Mouse (Mus musculus) liver, postnatal 0 days (tissue): ENCODE data around the gene Krtap5-2. TPM values are rescaled to one million over a fixed set of nuclear protein-coding genes. Genes with fewer than 3 reads are reported as not detected.
"Not testable (repeated sequence)": the region's sequence is repeated elsewhere in the genome, so short reads cannot be mapped to it uniquely, and the experiment has no call there.

Experiments used
- ATAC-seq: fragments of 200-750 bp; cut with Nextera tagmentation; 2 replicates; pipeline ENCODE4 v1.8.0; 2017; ENCODE audit warnings: mild to moderate bottlenecking, moderate library complexity
- DNase-seq: peaks from one replicate; pipeline ENCODE4 v3.0.0-alpha.2; 2016
- H3K27ac ChIP-seq: fragments of 300-500 bp; sonication (generic); 2 replicates; pipeline ENCODE4 v1.5.1; 2014; ENCODE audit warnings: antibody characterized with exemption, moderate library complexity, mild to moderate bottlenecking, low read depth
- H3K27me3 ChIP-seq: fragments of 300-500 bp; sonication (generic); 2 replicates; pipeline ENCODE4 v1.6.1; 2014; ENCODE audit warnings: low read length, control low read depth, mixed read lengths; ENCODE audit not compliant: insufficient read depth
- H3K36me3 ChIP-seq: fragments of 300-500 bp; sonication (generic); replicated peaks from 2 replicates; pipeline ENCODE4 v1.6.1; 2014; ENCODE audit warnings: mild to moderate bottlenecking, control low read depth, low read length, moderate library complexity, mixed read lengths; ENCODE audit not compliant: insufficient read depth
- H3K4me1 ChIP-seq: fragments of 300-500 bp; sonication (generic); 2 replicates; pipeline ENCODE4 v1.6.1; 2014; ENCODE audit warnings: antibody characterized with exemption, mild to moderate bottlenecking, control low read depth; ENCODE audit not compliant: insufficient read depth
- H3K4me2 ChIP-seq: fragments of 300-500 bp; sonication (generic); 2 replicates; pipeline ENCODE4 v1.6.1; 2014; ENCODE audit warnings: low read depth, mild to moderate bottlenecking, low read length, moderate library complexity, mixed read lengths
- H3K4me3 ChIP-seq: fragments of 300-500 bp; sonication (generic); 2 replicates; pipeline ENCODE4 v1.5.1; 2014; ENCODE audit warnings: low read depth, low read length
- H3K9ac ChIP-seq: fragments of 300-500 bp; sonication (generic); replicated peaks from 2 replicates; pipeline ENCODE4 v1.6.1; 2014; ENCODE audit warnings: mild to moderate bottlenecking, moderate library complexity
- H3K9me3 ChIP-seq: fragments of 300-500 bp; sonication (generic); 2 replicates; pipeline ENCODE4 v1.6.1; 2016; ENCODE audit warnings: mild to moderate bottlenecking, control low read depth, low read length, mixed read lengths
- CTCF ChIP-seq: sonication (generic); IDR thresholded peaks from 2 replicates; pipeline ENCODE4 v1.5.1; 2016; ENCODE audit warnings: antibody characterized with exemption, low read depth
- EP300 ChIP-seq: IDR thresholded peaks from 2 replicates; pipeline ENCODE4 v1.6.1; 2016; ENCODE audit warnings: antibody characterized with exemption, low read depth, mild to moderate bottlenecking
- WGBS: fragments of 180-500 bp; shearing (Covaris S2); extraction: QIAGEN DNeasy Blood & Tissue Kit; methylation state at CpG from one replicate; pipeline ENCODE4 v1.1.7; 2014; ENCODE audit not compliant: insufficient replicate concordance; 5-methylcytosine and 5-hydroxymethylcytosine counted together
- polyA plus RNA-seq: library from polyadenylated mRNA; unstranded; fragments of >200 nt; fragmentation: Nextera tagmentation; extraction: Ambion mirVana; gene quantifications from 2 replicates; pipeline ENCODE4 v1.2.1, GENCODE M21; 2015

The Krtap5-2 gene
- polyA plus RNA-seq, 1 experiment from 2014 or later: not detected

- DNase-seq (no peak), ATAC-seq (no peak)
- Histone ChIP-seq H3K9me3 (no peaks in the 10 kb centered on the region), H3K36me3 (no peaks in the 10 kb centered on the region), H3K9ac (no peak overlapping the region), H3K27me3 (no peaks in the 10 kb centered on the region), H3K4me3 (no peak overlapping the region), H3K4me1 (no peaks in the 10 kb centered on the region), H3K27ac (no peak overlapping the region), H3K4me2 (no peak overlapping the region)
- TF ChIP-seq EP300 (no peak), CTCF (no peak)
- WGBS: 63% methylated on average over 2 of the region's 2 CpGs
Measured at GRCm38 (mm10) chr7:142198748-142199147, 22.9 kb upstream of the Krtap5-2 start.

GRCm38 (mm10) chr7:142190289-142190688 lies 14.5 kb upstream of the Krtap5-2 start, which contains the start of gene Gm10153:
TSS of gene Gm10153 (minus strand) at chr7:142190389.
- no peak for ATAC-seq
- TF ChIP-seq EP300 (no peak), CTCF (no peak)
- no peak within 1 kb of the TSS for H3K9ac ChIP-seq
- no peak within 1 kb of the TSS for H3K4me2 ChIP-seq
- no peak within 1 kb of the TSS for H3K27ac ChIP-seq
- DNase-seq: no peak
- H3K9me3 ChIP-seq: no peaks in the 10 kb centered on the region
- H3K27me3 ChIP-seq: no peaks in the 10 kb centered on the region
- WGBS: 38% methylated on average over 2 of the region's 2 CpGs
- H3K4me1 ChIP-seq: no peaks in the 10 kb centered on the region
- H3K36me3 ChIP-seq: no peaks in the 10 kb centered on the region
- no peak within 1 kb of the TSS for H3K4me3 ChIP-seq

GRCm38 (mm10) chr7:142188156-142188555 lies 12.4 kb upstream of the Krtap5-2 start:
- DNase-seq: no peak
- 77% methylated on average over 2 of the region's 2 CpGs for WGBS
- Histone ChIP-seq H3K27me3 (no peaks in the 10 kb centered on the region), H3K4me2 (no peak overlapping the region), H3K4me3 (no peak overlapping the region), H3K36me3 (no peaks in the 10 kb centered on the region), H3K9me3 (no peaks in the 10 kb centered on the region), H3K9ac (no peak overlapping the region), H3K4me1 (no peaks in the 10 kb centered on the region), H3K27ac (no peak overlapping the region)
- TF ChIP-seq EP300 (no peak), CTCF (no peak)
- ATAC-seq: no peak

- Histone ChIP-seq H3K4me1 (no peaks in the 10 kb centered on the region), H3K9ac (no peak overlapping the region), H3K27ac (no peak overlapping the region), H3K4me2 (no peak overlapping the region), H3K4me3 (no peak overlapping the region), H3K27me3 (no peaks in the 10 kb centered on the region), H3K36me3 (no peaks in the 10 kb centered on the region), H3K9me3 (no peaks in the 10 kb centered on the region)
- ATAC-seq: no peak
- no peak for TF ChIP-seq EP300
- TF ChIP-seq CTCF: no peak
- 31% methylated on average over 1 of the region's 1 CpGs for WGBS
- DNase-seq: no peak
Measured at GRCm38 (mm10) chr7:142181021-142181420, 5.2 kb upstream of the Krtap5-2 start.

- H3K9me3 ChIP-seq: no peaks in the 10 kb centered on the region
- ATAC-seq (no peak), DNase-seq (no peak)
- no peaks in the 10 kb centered on the region for H3K4me1 ChIP-seq
- 68% methylated on average over 1 of the region's 1 CpGs for WGBS
- no peak overlapping the region for H3K9ac ChIP-seq
- no peak overlapping the region for H3K27ac ChIP-seq
- TF ChIP-seq CTCF (no peak), EP300 (no peak)
- no peaks in the 10 kb centered on the region for H3K27me3 ChIP-seq
- no peaks in the 10 kb centered on the region for H3K36me3 ChIP-seq
- H3K4me3 ChIP-seq: no peak overlapping the region
- no peak overlapping the region for H3K4me2 ChIP-seq
Measured at GRCm38 (mm10) chr7:142178685-142179084, 2.9 kb upstream of the Krtap5-2 start.

- no peak for DNase-seq
- Histone ChIP-seq H3K4me2 (no peak overlapping the region), H3K27ac (no peak overlapping the region), H3K4me1 (no peaks in the 10 kb centered on the region), H3K27me3 (no peaks in the 10 kb centered on the region), H3K4me3 (no peak overlapping the region), H3K9me3 (no peaks in the 10 kb centered on the region), H3K36me3 (no peaks in the 10 kb centered on the region), H3K9ac (no peak overlapping the region)
- TF ChIP-seq EP300 (no peak), CTCF (peak; percentile 71)
- no peak for ATAC-seq
- WGBS: 46% methylated on average over 3 of the region's 3 CpGs
Measured at GRCm38 (mm10) chr7:142169836-142170235, 6.0 kb downstream of the Krtap5-2 start.

GRCm38 (mm10) chr7:142165639-142166038 lies 10.2 kb downstream of the Krtap5-2 start, which contains the start of gene Gm4553:
TSS of gene Gm4553 (minus strand) at chr7:142165739.
- not testable (repeated sequence) for H3K27ac ChIP-seq, H3K27me3 ChIP-seq, H3K4me1 ChIP-seq, H3K9me3 ChIP-seq, DNase-seq, ATAC-seq, H3K4me3 ChIP-seq, H3K9ac ChIP-seq, H3K36me3 ChIP-seq, H3K4me2 ChIP-seq
